Mouse (Mus musculus) kidney, postnatal 10 days (tissue): ENCODE data around the gene Slc12a1.
A peak's percentile ranks its signal among the peaks of the same experiment; 100 is the strongest.

Experiments
- DNase-seq: peaks from one replicate; pipeline ENCODE4 v3.0.0; 2021; ENCODE audit warnings: mixed read lengths

The Slc12a1 gene

DNA sequence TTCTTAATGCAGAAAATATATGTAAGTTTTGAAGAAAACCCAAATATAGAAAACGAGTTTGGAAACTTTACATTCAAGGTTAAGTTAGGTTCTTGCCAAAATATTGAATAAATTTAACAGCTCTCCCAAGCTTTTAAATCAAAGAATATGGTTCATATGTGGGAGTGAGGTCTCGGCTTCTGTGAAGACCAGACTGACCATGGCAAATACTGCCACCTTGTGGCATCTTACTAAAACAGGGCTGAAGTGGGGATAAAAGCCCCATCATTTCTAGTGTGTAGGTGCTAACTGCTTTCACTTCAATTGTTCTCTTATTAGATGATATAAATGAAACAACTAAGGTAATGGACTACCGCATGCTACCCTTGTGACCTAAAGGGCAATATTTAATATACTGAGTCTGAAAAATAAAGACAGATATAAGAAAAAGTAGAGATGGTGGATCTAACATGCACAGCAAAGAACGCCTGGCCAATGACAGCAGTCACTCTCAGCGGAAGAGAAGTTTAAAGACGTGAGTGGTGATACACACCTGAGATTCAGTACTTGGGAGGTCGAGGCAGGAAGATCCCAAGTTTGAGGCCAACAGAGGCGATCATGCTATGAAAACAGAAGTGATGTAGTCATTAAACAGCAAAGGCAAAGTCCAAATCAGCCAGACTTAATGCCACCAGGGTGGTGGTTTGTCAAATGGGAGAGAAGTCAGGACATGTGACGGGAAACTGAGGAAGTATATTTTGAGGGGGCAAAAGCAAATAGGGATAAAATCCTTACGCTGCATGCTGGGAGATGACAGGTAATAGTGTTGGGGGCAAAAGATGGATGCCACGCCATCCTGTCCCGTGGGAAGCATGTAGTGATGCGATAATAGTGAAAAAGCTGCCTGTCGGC is 107.2 kb downstream of the Slc12a1 start:
- peak; percentile 32 for DNase-seq

GRCm38 (mm10) chr2:125260326-125260725 is 108.0 kb downstream of the Slc12a1 start:
- DNase-seq, result no peak

- peak; percentile 45 for DNase-seq
Observed at GRCm38 (mm10) chr2:125263056-125263455, 110.8 kb downstream of the Slc12a1 start.

DNA sequence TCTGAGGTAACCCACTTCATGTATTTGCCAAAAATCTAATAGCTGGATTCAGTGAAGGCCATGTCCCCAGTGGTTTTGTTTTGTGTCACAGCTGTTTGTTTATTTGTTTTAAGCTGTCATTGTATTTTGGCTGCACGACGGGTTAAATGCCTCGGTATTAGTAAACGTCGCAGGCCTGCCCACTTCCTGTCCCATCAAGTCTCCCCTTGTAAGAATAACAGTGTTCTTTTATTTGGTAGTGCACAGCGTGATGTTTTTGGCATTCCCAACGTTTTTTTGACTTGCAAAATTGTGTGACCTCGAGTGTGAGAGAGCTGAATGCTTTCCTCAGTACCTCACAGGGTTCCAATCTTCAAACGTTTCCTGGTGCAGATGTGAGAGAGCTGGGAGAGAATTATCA is 111.4 kb downstream of the Slc12a1 start:
- DNase-seq, result no peak

GRCm38 (mm10) chr2:125268876-125269275 is 116.6 kb downstream of the Slc12a1 start:
- DNase-seq, result no peak

DNA sequence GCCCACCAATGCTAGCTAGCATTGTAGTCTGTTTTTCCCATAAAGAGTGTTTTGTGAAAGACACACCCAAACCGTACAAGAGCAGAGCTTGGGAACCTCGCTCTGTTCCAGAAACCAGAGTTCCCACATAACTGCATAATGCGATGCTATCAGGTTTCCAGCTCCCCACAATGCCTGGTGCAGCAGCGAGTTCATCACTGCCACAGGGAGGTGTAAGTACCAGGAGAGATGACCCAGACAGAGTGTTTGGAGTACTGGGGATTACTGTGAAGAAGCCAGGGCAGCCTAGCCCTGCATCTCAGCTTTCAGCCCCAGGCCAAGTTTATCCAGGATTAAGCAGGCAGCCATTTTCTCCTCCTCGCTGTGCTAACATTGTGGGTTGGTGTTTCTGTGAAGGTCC is 123.3 kb downstream of the Slc12a1 start:
- no peak for DNase-seq

DNA sequence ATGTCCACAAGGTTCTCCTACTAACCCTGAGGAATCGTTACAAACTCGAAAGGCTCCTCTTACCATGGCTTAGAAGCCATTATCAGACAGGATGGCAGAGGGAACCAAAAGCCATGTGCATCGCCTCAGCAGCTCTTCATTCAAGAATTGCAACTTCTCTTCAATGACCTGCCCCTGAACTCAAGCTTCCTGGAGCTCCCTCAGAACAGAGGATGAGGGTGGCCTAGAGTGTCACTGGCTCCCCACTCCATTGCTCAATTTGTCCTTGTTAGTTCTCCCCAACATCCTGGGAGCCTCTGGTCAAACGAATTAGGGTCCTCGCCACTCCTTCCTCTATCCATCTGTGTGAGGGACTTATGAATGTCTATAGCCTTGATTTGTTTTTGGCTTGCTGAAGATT is 124.4 kb downstream of the Slc12a1 start:
- DNase-seq, result no peak

DNA sequence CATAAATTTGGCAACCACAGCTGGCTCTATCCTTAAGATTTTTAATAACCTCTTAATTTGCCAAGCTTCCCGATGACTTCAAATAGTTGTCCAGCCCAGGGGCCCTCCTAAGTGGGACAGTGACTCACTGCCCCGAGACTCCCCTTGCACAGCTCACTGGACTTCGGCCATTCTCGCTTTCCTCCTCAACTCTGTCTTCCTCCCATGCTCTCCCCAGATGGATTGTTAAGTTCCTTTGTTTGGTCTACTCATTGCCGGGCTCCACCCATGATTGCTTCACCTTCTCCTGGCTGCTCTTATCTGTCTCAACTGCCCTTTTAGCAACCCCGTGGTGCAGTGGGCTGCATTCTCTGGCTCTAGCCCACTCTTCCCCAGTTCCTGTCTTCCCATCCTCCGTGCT is 126.2 kb downstream of the Slc12a1 start:
- DNase-seq, result no peak
